Mouse (Mus musculus) embryonic fibroblast, embryonic 13.5 days (primary cell): ENCODE results near the gene Tbx6.

ENCODE experiments used
- CTCF ChIP-seq: IDR thresholded peaks from 2 replicates; pipeline ENCODE4 v1.5.1; 2011; ENCODE audit warnings: mild to moderate bottlenecking, control low read depth, low read length, moderate library complexity, borderline replicate concordance; ENCODE audit not compliant: insufficient read depth
- POLR2A ChIP-seq: IDR thresholded peaks from 2 replicates; pipeline ENCODE4 v1.6.1; 2011; ENCODE audit warnings: low read depth, mild to moderate bottlenecking, control low read depth, low read length, moderate library complexity

GRCm38 (mm10) chr7:126794271-126794605 is 13.0 kb downstream of the Tbx6 start:
- TF ChIP-seq POLR2A (no peak), CTCF (no peak)
